Mouse (Mus musculus) heart, embryonic 10.5 days (tissue): Measurements from ENCODE around the gene Ssh1. TPM values are rescaled to one million over a fixed set of nuclear protein-coding genes. Genes with fewer than 3 reads are reported as not detected.

Source experiments
- DNase-seq: peaks from one replicate; pipeline ENCODE4 v3.0.0-alpha.2; 2017; ENCODE audit warnings: low spot score
- H3K27ac ChIP-seq: fragments of 300-500 bp; sonication (generic); 2 replicates; pipeline ENCODE4 v1.5.1; 2016; ENCODE audit warnings: mild to moderate bottlenecking
- H3K27me3 ChIP-seq: fragments of 300-500 bp; sonication (generic); 2 replicates; pipeline ENCODE4 v1.6.1; 2016; ENCODE audit warnings: mild to moderate bottlenecking; ENCODE audit not compliant: poor library complexity, insufficient read depth, severe bottlenecking
- H3K36me3 ChIP-seq: fragments of 300-500 bp; sonication (generic); 2 replicates; pipeline ENCODE4 v1.6.1; 2016; ENCODE audit warnings: mild to moderate bottlenecking, moderate library complexity
- H3K4me1 ChIP-seq: fragments of 300-500 bp; sonication (generic); 2 replicates; pipeline ENCODE4 v1.6.1; 2016; ENCODE audit warnings: mild to moderate bottlenecking
- H3K4me3 ChIP-seq: fragments of 300-500 bp; sonication (generic); 2 replicates; pipeline ENCODE4 v1.5.1; 2016; ENCODE audit warnings: mild to moderate bottlenecking, moderate library complexity
- H3K9me3 ChIP-seq: fragments of 300-500 bp; sonication (generic); 2 replicates; pipeline ENCODE4 v1.6.1; 2016; ENCODE audit warnings: mild to moderate bottlenecking, moderate library complexity
- WGBS: fragments of 180-500 bp; shearing (Covaris S2); methylation state at CpG from one replicate; pipeline ENCODE4 v1.1.7; 2016; 5-methylcytosine and 5-hydroxymethylcytosine counted together
- polyA plus RNA-seq: library from polyadenylated mRNA; unstranded; fragments of >200 nt; fragmentation: Nextera tagmentation; extraction: Ambion mirVana; gene quantifications from 2 replicates; pipeline ENCODE4 v1.2.1, GENCODE M21; 2016

Gene Ssh1
- polyA plus RNA-seq, 1 experiment from 2014 or later, result 18.3 TPM

GRCm38 (mm10) chr5:113887132-113887531 lies 106.6 kb downstream of the Ssh1 start:
- no peak for DNase-seq
- no peak overlapping the region; the same call in 1 of the 2 replicates for H3K27ac ChIP-seq
- WGBS, result 67% methylated on average over 11 of the region's 11 CpGs

More at GRCm38 (mm10) chr5:113887132-113887531, 106.6 kb downstream of the Ssh1 start:
- Histone ChIP-seq H3K4me1 (peaks cover 85% of the 10 kb centered on the region), H3K27me3 (no peaks in the 10 kb centered on the region), H3K4me3 (no peak overlapping the region), H3K9me3 (no peaks in the 10 kb centered on the region), H3K36me3 (peaks cover 3% of the 10 kb centered on the region; the same call in 1 of the 2 replicates)

Other genes starting within 250 kb of the Ssh1 start
- 46.0 and 63.9 TPM in 2 replicates for gene Sart3, start 221.4 kb downstream of the Ssh1 start, polyA plus RNA-seq
- gene Iscu, start 221.1 kb downstream of the Ssh1 start, polyA plus RNA-seq, result 98.7 and 105 TPM in 2 replicates
- 13.5 and 42.1 TPM in 2 replicates for gene Tmem119, start 193.4 kb downstream of the Ssh1 start, polyA plus RNA-seq
- 0.64 and 1.3 TPM in 2 replicates for gene Selplg, start 161.2 kb downstream of the Ssh1 start, polyA plus RNA-seq
- gene Coro1c, start 85.1 kb downstream of the Ssh1 start, polyA plus RNA-seq, result 163 and 178 TPM in 2 replicates
- not detected in 2 replicates for gene Dao, start 9.8 kb upstream of the Ssh1 start, polyA plus RNA-seq
- gene Usp30, start 71.6 kb upstream of the Ssh1 start, polyA plus RNA-seq, result 9.9 and 10.2 TPM in 2 replicates
- 0.23 and 0.46 TPM in 2 replicates for gene Svop, start 97.7 kb upstream of the Ssh1 start, polyA plus RNA-seq
- gene Alkbh2, start 134.3 kb upstream of the Ssh1 start, polyA plus RNA-seq, result 13.0 and 13.2 TPM in 2 replicates
- gene Ung, start 136.5 kb upstream of the Ssh1 start, polyA plus RNA-seq, result 68.1 and 70.9 TPM in 2 replicates
- gene Acacb, start 152.6 kb upstream of the Ssh1 start, polyA plus RNA-seq, result 5.8 and 11.7 TPM in 2 replicates